Mouse (Mus musculus) 3T3-L1 (cell line): ENCODE measurements at regions not wholly inside any gene's neighbourhood (a gene's known extent, or its start where the extent isn't known, plus 50 kb on each side); places are given as distances from the start of the nearest gene placed in this dataset.
A peak's percentile ranks its signal among the peaks of the same experiment; 100 is the strongest.
"Not testable (repeated sequence)": the region's sequence is repeated elsewhere in the genome, so short reads cannot be mapped to it uniquely, and the experiment has no call there.

ENCODE experiments used
- DNase-seq: peaks from one replicate; pipeline ENCODE4 v3.0.0-alpha.2; 2015; ENCODE audit warnings: low read depth, low spot score

GRCm38 (mm10) chr12:45594689-45595088 lies 520.2 kb upstream of the Stxbp6 start:
- no peak for DNase-seq

- no peak for DNase-seq
These were observed 515.7 kb upstream of the Stxbp6 start for GRCm38 (mm10) chr12:45590191-45590590.

- no peak for DNase-seq
These were observed 511.3 kb upstream of the Stxbp6 start for GRCm38 (mm10) chr12:45585763-45586162.

- no peak for DNase-seq
These were observed 489.0 kb upstream of the Stxbp6 start for GRCm38 (mm10) chr12:45563325-45564030.

GRCm38 (mm10) chr12:45562637-45563220 lies 488.2 kb upstream of the Stxbp6 start:
- no peak for DNase-seq

GRCm38 (mm10) chr12:45561889-45562288 lies 487.4 kb upstream of the Stxbp6 start:
- no peak for DNase-seq

GRCm38 (mm10) chr12:45561362-45561761 lies 486.9 kb upstream of the Stxbp6 start:
- DNase-seq, result no peak

- not testable (repeated sequence) for DNase-seq
These were observed 475.4 kb upstream of the Stxbp6 start for GRCm38 (mm10) chr12:45549906-45550305.

- peak; percentile 32 for DNase-seq
These were observed 445.0 kb upstream of the Stxbp6 start for GRCm38 (mm10) chr12:45519554-45519953.

GRCm38 (mm10) chr12:45514459-45514858 lies 439.9 kb upstream of the Stxbp6 start:
- DNase-seq, result no peak

GRCm38 (mm10) chr12:45507400-45507982 lies 433.0 kb upstream of the Stxbp6 start:
- no peak for DNase-seq

GRCm38 (mm10) chr12:45499834-45500233 lies 425.3 kb upstream of the Stxbp6 start:
- no peak for DNase-seq

GRCm38 (mm10) chr12:45498230-45498629 lies 423.7 kb upstream of the Stxbp6 start:
- no peak for DNase-seq

- no peak for DNase-seq
These were observed 414.5 kb upstream of the Stxbp6 start for GRCm38 (mm10) chr12:45489029-45489428.

- DNase-seq, result no peak
These were observed 402.4 kb upstream of the Stxbp6 start for GRCm38 (mm10) chr12:45476881-45477280.

GRCm38 (mm10) chr12:45468093-45468492 lies 393.6 kb upstream of the Stxbp6 start:
- no peak for DNase-seq

GRCm38 (mm10) chr12:45467058-45467457 lies 392.5 kb upstream of the Stxbp6 start:
- DNase-seq, result peak; percentile 4

GRCm38 (mm10) chr12:45466066-45466465 lies 391.6 kb upstream of the Stxbp6 start:
- peak; percentile 4 for DNase-seq

GRCm38 (mm10) chr12:45464952-45465351 lies 390.4 kb upstream of the Stxbp6 start:
- DNase-seq, result no peak

GRCm38 (mm10) chr12:45458746-45459145 lies 384.2 kb upstream of the Stxbp6 start:
- not testable (repeated sequence) for DNase-seq

GRCm38 (mm10) chr12:45443512-45444190 lies 369.1 kb upstream of the Stxbp6 start:
- DNase-seq, result peak; percentile 54

GRCm38 (mm10) chr12:45442474-45442873 lies 368.0 kb upstream of the Stxbp6 start:
- no peak for DNase-seq
